Mouse (Mus musculus) thymus, postnatal 14 days (tissue): ENCODE measurements around the gene Memo1.

ENCODE experiments used
- DNase-seq: peaks from one replicate; pipeline ENCODE4 v3.0.0; 2021

The Memo1 gene

DNA sequence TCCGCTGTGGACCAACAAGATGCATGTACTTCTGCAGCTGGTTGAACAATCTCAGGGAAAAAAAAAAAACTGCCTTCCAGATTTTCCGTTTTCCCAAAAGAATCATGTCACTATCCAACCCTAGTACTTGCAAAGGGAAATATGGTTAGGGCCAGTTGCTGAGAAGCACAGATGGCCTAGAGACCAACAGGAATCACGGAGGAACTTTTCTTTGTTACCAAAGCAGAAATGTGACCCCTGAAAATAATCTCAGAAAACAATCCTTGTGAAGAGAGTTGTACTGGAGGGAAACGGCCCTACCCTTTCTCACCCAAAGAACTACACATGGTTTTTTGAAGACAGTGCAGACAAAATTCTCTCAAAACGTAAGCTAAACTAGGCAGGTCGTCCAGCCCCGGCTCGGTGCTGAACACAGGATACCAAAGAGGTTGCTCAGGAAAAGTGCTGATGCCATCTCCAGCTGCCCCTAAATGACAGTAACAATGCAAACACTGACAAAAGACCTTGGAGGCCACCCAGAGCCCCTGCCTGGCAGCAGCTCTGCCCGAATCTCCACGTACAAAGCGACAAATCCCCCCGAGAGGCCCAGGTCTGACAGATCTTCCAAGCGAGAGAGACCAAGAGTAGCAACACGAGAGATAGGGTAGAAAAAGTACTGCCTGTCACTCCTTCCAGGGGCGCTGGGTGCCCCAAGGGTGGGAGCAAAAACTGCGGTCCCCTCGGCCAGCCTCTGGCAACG is 1.5 kb downstream of the Memo1 start:
- DNase-seq = peak; percentile 54

DNA sequence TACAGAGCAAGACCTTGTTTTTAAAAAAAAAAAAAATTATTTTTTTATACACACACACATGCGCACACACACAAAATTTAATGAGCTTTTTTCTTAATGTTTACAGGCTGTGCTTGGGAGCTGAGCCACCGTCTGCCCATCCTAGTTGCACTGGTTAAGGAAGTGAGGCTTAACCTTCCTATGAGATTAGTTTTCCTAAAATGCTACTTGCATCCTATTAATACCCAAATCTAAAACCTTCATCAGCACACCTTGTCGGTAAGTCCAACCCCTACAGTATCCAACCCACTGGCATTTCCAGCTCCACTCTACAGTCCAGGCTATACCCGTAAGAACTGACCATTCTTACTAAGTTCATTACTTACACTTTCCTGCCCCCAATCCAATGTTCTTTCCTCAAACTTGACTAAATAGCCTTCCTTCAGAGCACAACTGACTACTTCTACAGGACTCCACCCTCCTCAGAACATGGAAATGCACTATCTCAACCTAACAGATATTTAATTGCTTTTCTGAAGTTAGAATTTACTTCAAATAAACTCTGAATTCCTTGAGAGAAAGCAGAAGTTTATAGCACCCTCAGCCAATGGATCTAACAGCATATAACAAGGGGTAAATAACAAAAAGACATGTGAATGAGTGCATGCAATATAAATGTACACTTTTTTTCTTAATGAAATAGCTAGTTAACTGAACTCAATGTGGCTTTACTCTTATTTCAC is 3.5 kb downstream of the Memo1 start:
- no peak for DNase-seq

DNA sequence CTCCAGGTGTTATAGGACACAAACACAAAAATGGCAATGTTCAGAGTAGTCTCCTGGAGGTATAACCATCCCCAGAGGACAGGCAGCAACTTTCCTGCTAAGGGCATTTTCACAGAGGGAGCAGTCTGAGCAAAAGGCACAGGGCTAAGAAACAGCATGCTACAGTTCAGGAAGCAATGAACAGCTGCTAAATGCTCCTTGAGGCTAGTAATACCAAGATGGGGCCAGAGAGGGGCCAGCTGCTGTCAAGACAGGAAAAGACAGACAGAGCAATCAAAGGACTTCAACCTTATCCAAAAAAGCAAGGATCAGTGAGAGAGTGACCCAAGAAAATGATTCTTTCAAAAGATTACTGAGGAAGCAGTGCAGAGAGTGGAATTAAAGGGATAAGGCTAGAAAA is 4.5 kb downstream of the Memo1 start:
- DNase-seq = no peak

DNA sequence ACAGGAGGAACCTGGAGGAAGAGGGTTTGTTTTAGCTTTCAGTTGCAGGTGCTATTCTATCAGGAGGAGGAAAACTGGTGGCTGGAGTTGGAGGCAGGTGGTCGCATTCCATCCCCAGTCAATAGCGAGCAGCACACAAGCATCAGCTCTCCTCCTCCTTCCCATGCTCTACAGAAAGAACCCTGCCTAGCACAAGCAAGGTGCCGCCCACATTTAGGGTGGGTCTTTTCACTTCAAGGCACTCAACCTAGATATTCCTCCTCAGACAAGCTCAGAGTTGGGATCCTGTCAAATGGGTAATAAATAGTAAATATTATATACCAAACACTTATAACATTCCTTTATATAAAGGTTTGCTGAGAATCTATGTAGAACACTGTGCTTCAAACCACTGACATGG is 5.1 kb downstream of the Memo1 start:
- no peak for DNase-seq

DNA sequence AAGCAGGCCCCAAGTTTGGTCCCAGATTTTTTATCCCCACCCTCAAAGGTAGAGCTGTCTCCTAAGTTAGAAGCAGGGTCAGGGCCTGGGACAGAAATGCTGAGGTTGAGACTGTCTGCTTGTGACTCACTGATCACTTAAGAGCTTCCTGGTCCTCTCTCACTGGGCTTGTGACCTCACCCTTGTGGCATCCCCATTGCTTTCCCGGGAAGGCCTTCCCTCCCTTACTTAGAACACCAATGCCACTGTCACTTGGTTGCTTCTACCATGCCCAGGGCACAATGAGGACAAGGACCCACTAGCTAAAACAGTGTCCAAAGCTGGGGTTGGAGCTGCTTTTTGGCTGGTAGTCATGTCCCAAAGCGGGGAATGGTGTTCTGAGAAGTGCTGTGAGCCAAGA is 6.7 kb downstream of the Memo1 start:
- DNase-seq = no peak

DNA sequence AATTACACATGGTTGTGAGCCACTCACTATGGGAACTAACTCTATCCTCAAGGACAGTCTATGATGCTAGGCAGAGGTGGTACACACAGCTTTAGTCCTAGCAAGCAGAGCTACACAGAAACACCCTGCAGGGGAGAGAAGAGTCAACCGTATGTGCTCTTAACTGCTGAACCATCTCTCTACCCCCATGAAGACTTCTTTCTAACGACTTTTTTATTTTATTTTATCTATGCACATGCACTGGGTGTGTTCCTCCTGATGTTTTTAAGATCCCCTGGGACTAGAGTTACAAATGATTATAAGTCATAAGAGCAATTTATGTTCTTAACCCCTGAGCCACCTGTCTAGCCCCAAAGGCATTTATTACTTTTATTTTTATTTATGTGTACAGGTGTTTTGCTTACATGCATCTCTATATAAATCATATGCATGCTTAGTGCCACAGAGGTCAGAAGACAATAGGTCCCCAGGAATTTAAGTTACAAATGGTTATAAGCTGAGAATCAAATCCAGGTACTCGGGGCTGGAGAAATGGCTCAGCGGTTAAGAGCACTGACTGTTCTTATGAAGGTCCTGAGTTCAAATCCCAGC is 9.1 kb downstream of the Memo1 start:
- DNase-seq = no peak

DNA sequence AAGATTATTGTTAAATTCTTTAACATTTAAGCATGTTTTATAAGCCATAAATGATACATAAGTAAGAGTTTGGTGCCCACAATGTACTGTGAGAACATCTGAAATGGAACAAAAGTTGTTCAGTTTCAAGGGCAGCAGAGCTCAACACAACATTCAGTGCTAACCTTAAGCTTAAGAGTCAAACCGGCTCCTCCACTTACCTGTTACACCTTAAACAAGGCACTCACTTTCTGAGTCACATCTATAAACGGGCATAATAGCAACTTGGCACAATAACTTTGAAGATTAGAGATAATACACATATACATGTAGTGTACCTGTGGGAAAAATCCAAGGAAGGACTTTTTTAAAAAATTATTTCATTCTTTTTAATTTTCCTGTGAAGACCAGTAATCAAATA is 9.6 kb downstream of the Memo1 start:
- DNase-seq = no peak

DNA sequence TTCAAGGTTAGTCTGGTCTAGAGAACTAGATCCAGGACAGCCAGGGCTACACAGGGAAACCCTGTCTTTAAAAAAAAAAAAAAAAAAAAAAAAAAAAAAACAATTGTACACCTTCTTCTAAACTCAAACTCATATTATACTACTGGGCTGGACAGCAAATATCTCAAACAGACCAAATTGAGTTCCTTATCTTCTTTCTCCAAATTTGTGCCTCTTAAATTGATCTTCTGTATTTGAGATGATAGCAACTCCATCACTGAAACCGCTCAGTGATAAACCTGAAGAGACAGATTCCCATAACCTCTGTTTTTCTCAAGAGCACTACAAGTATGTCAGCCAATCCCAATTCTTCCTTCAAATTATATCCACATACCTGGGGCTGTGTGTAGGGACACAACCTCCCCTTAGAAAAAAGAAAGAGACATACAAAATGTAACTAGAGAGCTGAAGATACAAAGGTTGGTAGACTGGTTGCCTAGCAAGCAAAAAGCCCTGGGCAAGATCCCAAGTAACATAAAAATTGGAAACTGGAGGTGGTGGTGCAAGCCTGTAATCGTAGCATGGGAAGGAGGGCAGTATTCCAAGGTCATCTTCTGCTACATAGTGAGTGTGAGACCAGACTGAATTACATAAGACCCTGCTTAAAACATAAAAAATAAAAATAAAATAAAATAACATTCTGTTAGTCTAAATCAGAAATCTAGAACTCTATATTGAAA is 10.8 kb downstream of the Memo1 start:
- DNase-seq = no peak

DNA sequence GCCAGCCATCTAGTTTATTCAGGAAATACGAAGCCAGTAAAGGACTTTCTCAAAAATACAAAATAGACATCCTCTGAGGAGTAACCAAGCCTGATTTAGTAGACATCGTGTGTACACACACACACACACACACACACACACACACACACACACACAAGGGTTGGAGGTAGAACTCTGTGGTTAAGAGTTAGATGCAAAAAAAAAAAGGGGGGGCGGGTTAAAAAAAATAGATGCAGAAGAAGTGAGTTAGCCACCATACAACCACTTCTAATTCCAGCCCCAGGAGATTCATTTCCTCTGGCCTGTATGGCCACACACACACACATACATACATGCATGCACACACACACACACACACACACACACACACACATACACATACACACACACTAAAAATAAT is 13.3 kb downstream of the Memo1 start:
- no peak for DNase-seq

DNA sequence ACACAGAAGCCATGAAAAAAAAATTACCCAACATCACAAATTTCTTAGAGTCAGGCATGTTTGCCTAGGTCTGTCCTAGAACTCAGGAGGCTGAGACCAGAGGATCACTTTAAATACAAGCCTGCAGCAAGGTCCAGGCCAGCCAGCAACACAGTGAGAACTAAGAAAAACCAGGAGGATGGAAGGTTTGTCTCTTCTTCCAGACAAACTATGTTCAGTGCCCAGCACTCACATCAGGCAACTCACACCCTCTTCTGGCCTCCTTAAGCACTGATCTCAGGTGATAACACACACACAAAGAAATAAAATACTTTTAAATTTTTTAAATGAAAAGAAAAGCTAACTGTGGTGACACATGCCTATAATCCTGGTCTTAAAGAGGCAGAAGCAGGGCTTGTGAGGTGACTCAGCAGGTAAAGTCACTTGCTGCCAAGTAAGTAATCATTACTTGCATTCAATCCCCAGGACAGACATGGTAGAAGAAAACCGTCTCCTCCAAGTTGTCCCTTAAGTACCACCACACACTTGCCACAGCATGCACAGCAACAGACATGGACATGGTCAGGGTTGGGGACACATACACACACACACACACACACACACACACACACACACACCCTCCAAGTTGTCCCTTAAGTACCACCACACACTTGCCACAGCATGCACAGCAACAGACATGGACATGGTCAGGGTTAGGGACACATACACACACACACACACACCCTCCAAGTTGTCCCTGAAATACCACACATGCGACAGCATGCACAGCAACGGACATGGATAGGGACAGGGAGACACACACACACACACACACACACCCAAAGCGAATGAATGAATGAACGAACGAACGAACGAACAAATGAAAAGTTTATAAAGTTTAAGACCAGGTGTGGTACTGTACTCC is 16.1 kb downstream of the Memo1 start:
- no peak for DNase-seq

DNA sequence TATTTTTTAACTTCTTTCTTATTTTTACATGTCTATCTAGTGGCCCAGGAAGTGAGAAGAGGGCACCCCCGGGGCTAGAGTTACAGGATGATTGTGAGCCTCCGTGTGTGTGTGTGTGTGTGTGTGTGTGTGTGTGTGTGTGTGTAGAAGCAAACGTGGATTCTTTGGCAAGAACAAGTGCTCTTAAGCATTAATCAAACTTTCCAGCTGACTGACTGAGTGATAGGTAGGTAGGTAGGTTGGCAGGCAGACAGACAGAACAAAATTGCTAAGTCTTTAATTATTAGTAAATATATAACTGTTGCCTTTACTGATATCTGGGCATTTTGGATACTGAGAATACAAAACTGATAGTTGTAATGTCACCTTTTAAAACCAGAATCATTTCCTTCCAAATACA is 20.9 kb downstream of the Memo1 start:
- no peak for DNase-seq

DNA sequence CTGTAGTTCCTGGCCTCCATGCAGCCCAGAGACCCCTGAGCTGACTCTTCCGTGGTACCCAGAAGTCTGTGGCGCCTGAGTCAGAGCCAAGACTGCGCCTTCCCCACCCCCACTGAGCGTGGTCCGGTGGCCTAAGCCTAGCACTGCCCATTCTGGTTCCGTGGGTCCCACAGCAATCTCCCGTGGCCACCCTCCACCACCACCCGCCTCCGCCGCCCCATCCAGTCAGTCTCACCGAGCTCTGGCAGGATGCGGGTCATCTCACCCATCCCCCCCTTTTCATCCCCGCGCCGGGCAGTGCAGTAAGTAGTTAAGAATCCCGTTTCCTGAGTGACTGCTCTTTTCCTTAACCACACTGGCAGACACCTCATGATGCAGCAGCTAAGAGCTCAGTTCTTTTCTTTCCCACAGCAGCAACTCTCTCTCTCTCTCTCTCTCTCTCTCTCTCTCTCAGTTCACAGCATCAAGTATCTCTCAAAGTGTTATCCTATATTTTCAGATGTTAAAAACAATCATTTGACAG is 22.6 kb downstream of the Memo1 start:
- DNase-seq = no peak

DNA sequence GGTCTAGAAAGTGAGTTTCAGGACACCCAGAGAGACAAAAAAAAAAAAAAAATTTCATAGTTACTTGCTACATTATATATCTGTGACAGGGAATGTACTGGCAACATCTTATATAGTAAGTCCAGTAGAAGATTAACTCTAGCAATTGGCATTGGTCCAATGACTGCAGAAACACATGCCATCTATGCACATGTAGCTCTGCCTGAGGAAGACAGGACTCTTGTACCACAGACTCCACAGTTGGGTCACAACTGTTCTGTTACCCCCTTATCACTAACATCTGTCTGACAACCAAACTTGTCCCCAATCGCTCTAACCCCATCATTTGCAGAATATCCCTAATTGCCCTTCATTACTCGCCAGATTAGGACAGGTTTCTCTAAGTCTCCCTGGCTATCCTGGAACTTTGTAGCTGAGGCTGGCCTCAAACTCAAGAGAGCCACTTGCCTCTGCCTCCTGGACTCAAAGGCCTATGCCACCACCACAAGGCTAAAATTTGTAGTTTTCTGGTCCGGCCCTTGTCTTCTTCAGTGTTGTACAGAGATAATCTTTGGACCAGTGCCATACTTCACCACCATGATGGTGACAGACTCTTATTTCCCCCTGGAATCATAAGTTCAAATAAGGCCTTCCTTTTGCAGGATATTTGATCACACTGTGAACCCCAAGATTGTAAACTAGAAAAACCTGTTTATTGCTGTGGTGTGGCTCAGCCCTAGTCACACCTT is 23.6 kb downstream of the Memo1 start:
- DNase-seq = no peak

DNA sequence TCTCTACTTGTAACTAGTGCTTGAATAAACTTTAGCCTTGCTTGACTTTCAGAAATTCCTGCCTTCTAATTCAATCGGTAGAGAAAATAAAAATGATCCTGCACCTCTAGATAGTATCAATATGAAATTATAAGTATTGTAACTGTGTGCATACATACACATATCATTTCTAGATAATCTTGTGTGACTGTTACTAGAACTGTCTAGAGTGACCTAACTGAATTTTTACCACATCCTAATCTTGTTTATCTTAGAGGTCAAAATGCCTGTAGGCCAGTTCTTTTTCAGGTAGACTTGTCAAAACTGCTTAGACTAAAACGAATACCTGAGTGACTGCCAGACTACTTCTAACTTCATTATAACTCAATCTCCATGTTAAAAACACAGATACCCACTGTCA is 25.1 kb downstream of the Memo1 start:
- no peak for DNase-seq

DNA sequence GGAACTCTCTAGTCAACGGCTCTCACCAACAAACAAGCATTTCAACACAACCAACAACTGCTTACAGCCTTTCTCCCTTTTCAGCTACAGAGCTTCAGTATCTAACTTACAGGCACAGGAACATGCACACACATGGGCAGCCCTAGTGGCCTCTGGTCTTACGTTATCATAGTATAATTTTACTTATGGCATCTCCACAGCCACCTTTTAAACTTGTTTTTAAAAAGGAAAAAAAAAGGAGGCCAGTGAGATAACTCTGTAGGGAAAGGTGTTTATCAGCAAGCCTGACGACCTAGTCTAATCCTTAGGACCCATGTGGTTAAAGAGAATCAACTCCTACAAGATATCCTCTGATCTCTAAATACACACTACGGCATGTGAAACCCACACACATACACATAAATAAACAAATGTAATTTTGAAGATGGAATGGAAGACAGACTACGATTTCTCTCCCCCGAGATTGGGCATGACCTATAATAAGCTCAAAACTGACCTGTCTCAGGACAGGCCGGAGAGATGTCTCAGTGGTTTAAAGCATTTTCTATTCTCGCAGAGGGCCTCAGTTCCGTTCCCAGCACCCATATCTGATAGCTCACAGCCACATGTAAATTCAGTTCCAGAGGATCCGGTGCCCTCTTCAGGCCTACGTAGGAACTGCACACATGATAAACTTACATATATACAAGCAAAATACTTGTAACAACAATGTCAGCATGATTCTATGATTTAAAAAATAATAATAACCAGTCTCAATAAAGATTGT is 27.7 kb downstream of the Memo1 start:
- DNase-seq = no peak

DNA sequence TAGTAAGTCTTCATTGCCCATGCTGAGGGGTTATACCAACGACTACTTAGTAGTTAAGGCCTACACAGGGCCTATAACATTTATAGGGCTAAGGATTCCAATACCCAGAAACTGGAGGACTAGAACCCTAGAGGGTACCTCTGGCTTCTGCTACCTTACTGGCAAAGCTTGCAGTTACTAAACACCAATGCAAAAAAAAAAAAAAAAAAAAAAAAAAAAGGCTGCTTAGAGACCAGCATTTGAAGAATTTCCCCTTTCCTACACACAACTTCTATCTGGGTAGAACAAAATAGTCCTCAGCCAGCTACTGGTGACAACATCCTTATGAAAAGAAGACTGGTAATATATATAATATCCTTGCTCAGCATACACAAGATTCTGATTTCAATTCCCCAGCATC is 29.7 kb downstream of the Memo1 start:
- DNase-seq = no peak

DNA sequence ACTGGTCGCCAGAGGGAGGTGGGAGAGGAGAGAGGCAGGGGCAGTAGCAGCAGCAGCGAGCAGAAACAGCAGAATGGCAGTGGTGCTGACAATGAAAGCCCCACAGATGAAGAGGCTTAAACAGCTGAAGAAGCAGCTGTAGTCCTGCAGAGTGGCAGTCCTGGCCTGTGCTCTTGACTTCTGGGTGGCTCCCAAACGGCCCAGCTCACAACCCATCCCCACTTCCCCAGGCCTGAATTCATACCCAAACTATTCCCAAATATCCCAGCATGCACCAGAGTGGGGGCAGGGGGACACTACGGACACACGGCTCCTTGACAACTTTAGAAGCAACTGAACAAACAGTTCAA is 30.2 kb downstream of the Memo1 start:
- no peak for DNase-seq

DNA sequence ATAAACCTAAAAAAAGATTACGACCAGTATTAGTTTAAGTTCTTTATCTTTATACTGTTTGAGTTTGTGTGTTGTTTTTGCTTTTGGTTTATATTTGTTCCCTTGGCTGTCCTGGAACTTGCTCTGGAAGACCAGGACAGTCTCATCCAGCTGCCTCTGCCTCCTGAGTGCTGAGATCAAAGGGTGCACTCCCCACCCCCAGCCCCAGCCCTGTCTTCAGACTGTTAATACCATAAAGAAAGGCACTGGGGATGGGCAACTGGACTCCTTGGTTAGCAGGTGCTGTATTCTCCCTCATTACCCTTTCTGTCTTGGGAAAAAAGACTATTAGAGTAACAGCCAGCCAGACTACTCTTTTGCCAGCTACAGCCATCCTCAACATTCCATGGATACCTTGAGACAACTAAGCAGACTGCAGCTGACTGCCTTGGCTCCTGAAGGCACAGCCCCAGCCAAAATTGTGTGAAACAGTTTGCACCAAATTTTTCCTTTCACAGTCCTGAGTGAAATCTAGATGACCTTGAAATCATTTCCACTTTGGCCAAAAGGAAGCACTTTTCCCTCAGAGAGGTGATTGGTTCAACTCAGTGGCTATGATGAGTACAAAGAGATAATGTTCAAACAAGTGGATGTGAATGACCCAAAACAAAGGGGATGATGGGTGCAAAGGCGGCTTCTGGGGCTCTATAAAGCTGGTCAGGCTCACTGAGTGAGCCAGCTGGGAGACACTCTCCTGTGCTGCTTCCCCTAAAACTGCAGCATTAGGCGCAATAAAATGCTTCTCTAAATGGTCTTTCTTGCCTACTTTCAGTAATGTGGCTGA is 30.8 kb downstream of the Memo1 start:
- no peak for DNase-seq

DNA sequence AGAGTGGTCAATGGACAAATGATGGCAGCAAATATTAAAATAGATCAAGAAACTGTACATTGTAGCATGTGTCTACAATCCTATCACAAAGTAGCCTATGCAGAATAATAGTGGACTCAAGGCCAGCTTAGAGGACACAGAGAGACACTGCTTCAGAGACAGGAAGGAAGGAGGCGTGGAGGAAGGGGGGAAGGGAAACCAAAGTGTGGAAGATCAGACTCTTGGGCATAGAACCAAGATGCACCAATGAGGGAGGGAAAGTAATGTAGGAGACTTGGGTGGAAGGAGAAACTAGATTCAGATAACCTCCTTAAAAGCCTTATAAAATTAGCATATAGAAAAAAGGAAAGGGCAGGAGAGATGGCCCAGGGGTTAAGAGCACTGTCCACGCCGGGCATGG is 32.9 kb downstream of the Memo1 start:
- DNase-seq = no peak

DNA sequence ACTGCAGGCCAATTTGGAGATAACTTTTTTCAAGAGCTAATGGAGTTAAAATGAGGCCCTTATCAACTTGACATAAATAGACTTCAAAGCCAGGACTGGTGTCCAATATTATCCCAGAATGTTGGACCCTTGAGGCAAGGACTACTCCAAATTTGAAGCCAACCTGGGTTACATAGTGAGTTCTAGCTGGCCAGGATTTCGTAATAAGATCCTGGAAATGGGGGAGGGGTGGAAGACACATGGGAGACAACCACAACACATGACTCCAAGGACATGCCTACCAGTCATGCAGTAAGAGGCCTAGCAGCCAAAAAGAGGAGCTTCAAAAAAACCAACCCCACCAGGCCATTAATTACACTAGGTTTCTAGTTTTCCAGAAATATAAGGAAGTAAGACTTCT is 50.0 kb downstream of the Memo1 start:
- DNase-seq = no peak
